Mouse (Mus musculus): ENCODE data around the gene Atp2a2.

Gene Atp2a2

GRCm38 (mm10) chr5:122502077-122502941 is at the start of gene Atp2a2:
Atp2a2 (minus strand) TSS chr5:122502225.
- peak; percentile 83 for DNase-seq (ENCODE audit: low read depth)

- no peak for DNase-seq (ENCODE audit: low read depth)
Measured at GRCm38 (mm10) chr5:122550460-122550859, 48.4 kb upstream of the Atp2a2 start.

GRCm38 (mm10) chr5:122548671-122549070 is 46.6 kb upstream of the Atp2a2 start:
- DNase-seq (ENCODE audit: low read depth) = peak; percentile 75

- DNase-seq (ENCODE audit: low read depth) = no peak
Measured at GRCm38 (mm10) chr5:122547810-122548209, 45.8 kb upstream of the Atp2a2 start.

- peak; percentile 95 for DNase-seq (ENCODE audit: low read depth)
Measured at GRCm38 (mm10) chr5:122547251-122547714, 45.3 kb upstream of the Atp2a2 start.

- DNase-seq (ENCODE audit: low read depth) = no peak
Measured at GRCm38 (mm10) chr5:122543392-122543791, 41.4 kb upstream of the Atp2a2 start.

GRCm38 (mm10) chr5:122541871-122542270 is 39.8 kb upstream of the Atp2a2 start:
- no peak for DNase-seq (ENCODE audit: low read depth)

GRCm38 (mm10) chr5:122538077-122538476 is 36.1 kb upstream of the Atp2a2 start:
- peak; percentile 81 for DNase-seq (ENCODE audit: low read depth)

GRCm38 (mm10) chr5:122537654-122538053 is 35.6 kb upstream of the Atp2a2 start:
- DNase-seq (ENCODE audit: low read depth) = no peak

- DNase-seq (ENCODE audit: low read depth) = no peak
Measured at GRCm38 (mm10) chr5:122533884-122534283, 31.9 kb upstream of the Atp2a2 start.

GRCm38 (mm10) chr5:122529913-122530604 is 28.0 kb upstream of the Atp2a2 start:
- DNase-seq (ENCODE audit: low read depth) = no peak

GRCm38 (mm10) chr5:122529316-122529715 is 27.3 kb upstream of the Atp2a2 start:
- DNase-seq (ENCODE audit: low read depth) = no peak

GRCm38 (mm10) chr5:122528591-122528990 is 26.6 kb upstream of the Atp2a2 start:
- no peak for DNase-seq (ENCODE audit: low read depth)

- DNase-seq (ENCODE audit: low read depth) = no peak
Measured at GRCm38 (mm10) chr5:122527761-122528160, 25.7 kb upstream of the Atp2a2 start.

GRCm38 (mm10) chr5:122526878-122527730 is 25.1 kb upstream of the Atp2a2 start:
- no peak for DNase-seq (ENCODE audit: low read depth)

GRCm38 (mm10) chr5:122526405-122526804 is 24.4 kb upstream of the Atp2a2 start:
- DNase-seq (ENCODE audit: low read depth) = no peak

GRCm38 (mm10) chr5:122525238-122525931 is 23.4 kb upstream of the Atp2a2 start:
- no peak for DNase-seq (ENCODE audit: low read depth)

GRCm38 (mm10) chr5:122524854-122525237 is 22.8 kb upstream of the Atp2a2 start:
- DNase-seq (ENCODE audit: low read depth) = no peak

- no peak for DNase-seq (ENCODE audit: low read depth)
Measured at GRCm38 (mm10) chr5:122524244-122524643, 22.2 kb upstream of the Atp2a2 start.

- no peak for DNase-seq (ENCODE audit: low read depth)
Measured at GRCm38 (mm10) chr5:122521130-122521473, 19.1 kb upstream of the Atp2a2 start.

- no peak for DNase-seq (ENCODE audit: low read depth)
Measured at GRCm38 (mm10) chr5:122520254-122521129, 18.5 kb upstream of the Atp2a2 start.

All from 416B (cell line).